11 mouse cellular contexts compared by ENCODE assay signal in genomic region chr3:88983921-88984381, GRCm38 (mm10). TPM values are rescaled to one million over a fixed set of nuclear protein-coding genes. Genes with fewer than 3 reads are reported as not detected.
DNase-seq lines count a peak whose midpoint lies in the region; ATAC-seq lines count a peak whose summit lies in the region.
"Had no signal": no experiment of that assay in that cellular context is flagged by ENCODE, and none has a peak within 500 bp of the region (broad histone marks: within the 10 kb centered on the region; RNA-seq: fewer than 3 reads in every experiment).

No protein-coding gene starts in this region.

- H3K4me2 ChIP-seq in liver, embryonic 12.5 days = no peak overlapping the region
- H3K4me2 ChIP-seq: hindbrain, embryonic 13.5 days had no signal

- no peak overlapping the region for H3K4me3 ChIP-seq in liver, embryonic 12.5 days
- H3K4me3 ChIP-seq: hindbrain, embryonic 13.5 days had no signal

- peaks cover 64% of the 10 kb centered on the region for H3K36me3 ChIP-seq in liver, embryonic 12.5 days

- no peak for ATAC-seq in liver, embryonic 12.5 days
- ATAC-seq: liver, postnatal 0 days had no signal

- no peaks in the 10 kb centered on the region for H3K27me3 ChIP-seq in liver, embryonic 12.5 days (replicated peaks)
- H3K27me3 ChIP-seq: hindbrain, embryonic 13.5 days had no signal

- H3K4me1 ChIP-seq in liver, embryonic 12.5 days = no peaks in the 10 kb centered on the region

- no peaks in the 10 kb centered on the region for H3K9me3 ChIP-seq in liver, embryonic 12.5 days (replicated peaks)
- H3K9me3 ChIP-seq: hindbrain, embryonic 13.5 days had no signal

- DNase-seq in kidney, adult 9 months = peak; percentile 12
- DNase-seq in kidney, adult 8-10 months = no peak
- peak; percentile 34 for DNase-seq in ZHBTc4 (ENCODE audit: low read depth, low spot score)
- DNase-seq in embryo, embryonic 10.5 days (ENCODE audit: low spot score) = peak; percentile 61
- DNase-seq in neural tube, embryonic 10.5 days (ENCODE audit: extremely low spot score, low spot score) = peak; percentile 14
- no peak for DNase-seq in spleen, postnatal 36 days (ENCODE audit: low spot score in 2 of 2)
- no peak for DNase-seq in layer of hippocampus, postnatal 10 days (ENCODE audit: low spot score in 2 of 2)
- DNase-seq: cerebellum, adult 9-10 months; liver, postnatal 0 days had no signal

- WGBS in liver, embryonic 12.5 days (ENCODE audit: insufficient replicate concordance) = 79% methylated on average over 4 of the region's 4 CpGs

- H3K9ac ChIP-seq in liver, embryonic 12.5 days = no peak overlapping the region
- H3K9ac ChIP-seq: hindbrain, embryonic 13.5 days; liver, postnatal 0 days had no signal

- no peak overlapping the region for H3K27ac ChIP-seq in liver, embryonic 12.5 days
- H3K27ac ChIP-seq: hindbrain, embryonic 13.5 days had no signal

RNA-seq across cellular contexts. Expression of gene Dap3, which starts 33.0 kb away (rescaled TPM):
- 100 to 1,000 TPM in 1 of 2 experiments, 10 to 100 TPM in 1; 100.0 to 115 TPM for total RNA-seq in layer of hippocampus, postnatal 10 days (2021)
- 133 and 139 TPM in 2 replicates for polyA plus RNA-seq in liver, embryonic 12.5 days (2016; fragmentation: Nextera tagmentation; extraction: Ambion mirVana)

RNA-seq across cellular contexts. Expression of gene Ash1l, which starts 33.5 kb away (rescaled TPM):
- 10 to 100 TPM; 61.2 to 61.5 TPM for total RNA-seq in layer of hippocampus, postnatal 10 days (2021)
- polyA plus RNA-seq in liver, embryonic 12.5 days (2016; fragmentation: Nextera tagmentation; extraction: Ambion mirVana) = 8.0 and 8.9 TPM in 2 replicates

Comparison
In these comparisons a context has a peak if more than half of its experiments do, and no peak if none do; other contexts are left out.
1. DNase-seq: peak in kidney, adult 9 months (single experiment), ZHBTc4 (single experiment), embryo, embryonic 10.5 days (single experiment) and neural tube, embryonic 10.5 days (single experiment); none in kidney, adult 8-10 months (0 of 2), spleen, postnatal 36 days (0 of 2) and layer of hippocampus, postnatal 10 days (0 of 2).